Mouse (Mus musculus) hindbrain, embryonic 13.5 days (tissue): Measurements from ENCODE around the gene Tysnd1. TPM values are rescaled to one million over a fixed set of nuclear protein-coding genes. Genes with fewer than 3 reads are reported as not detected.

Source experiments
- ATAC-seq: fragments of 200-750 bp; cut with Nextera tagmentation; 2 replicates; pipeline ENCODE4 v1.8.0; 2017; ENCODE audit warnings: moderate TSS enrichment; ENCODE audit not compliant: low FRiP score
- H3K27ac ChIP-seq: fragments of 300-500 bp; sonication (generic); 2 replicates; pipeline ENCODE4 v1.5.1; 2015; ENCODE audit warnings: inconsistent platforms, mild to moderate bottlenecking, moderate library complexity
- H3K27me3 ChIP-seq: fragments of 300-500 bp; sonication (generic); 2 replicates; pipeline ENCODE4 v1.6.1; 2015; ENCODE audit warnings: mild to moderate bottlenecking, inconsistent platforms
- H3K36me3 ChIP-seq: fragments of 300-500 bp; sonication (generic); 2 replicates; pipeline ENCODE4 v1.6.1; 2015; ENCODE audit warnings: mild to moderate bottlenecking, inconsistent platforms
- H3K4me1 ChIP-seq: fragments of 300-500 bp; sonication (generic); replicated peaks from 2 replicates; pipeline ENCODE4 v1.6.1; 2015; ENCODE audit warnings: inconsistent platforms
- H3K4me2 ChIP-seq: fragments of 300-500 bp; sonication (generic); 2 replicates; pipeline ENCODE4 v1.6.1; 2015; ENCODE audit warnings: inconsistent platforms, mild to moderate bottlenecking, moderate library complexity
- H3K4me3 ChIP-seq: fragments of 300-500 bp; sonication (generic); 2 replicates; pipeline ENCODE4 v1.5.1; 2015; ENCODE audit warnings: mild to moderate bottlenecking, inconsistent platforms
- H3K9ac ChIP-seq: fragments of 300-500 bp; sonication (generic); 2 replicates; pipeline ENCODE4 v1.6.1; 2015; ENCODE audit warnings: mild to moderate bottlenecking, inconsistent platforms
- H3K9me3 ChIP-seq: fragments of 300-500 bp; sonication (generic); 2 replicates; pipeline ENCODE4 v1.6.1; 2016; ENCODE audit warnings: inconsistent platforms
- WGBS: fragments of 180-500 bp; shearing (Covaris S2); methylation state at CpG from one replicate; pipeline ENCODE4 v1.1.7; 2015; 5-methylcytosine and 5-hydroxymethylcytosine counted together
- polyA plus RNA-seq: library from polyadenylated mRNA; unstranded; fragments of >200 nt; fragmentation: Nextera tagmentation; extraction: Ambion mirVana; gene quantifications from 2 replicates; pipeline ENCODE4 v1.2.1, GENCODE M21; 2015

Tysnd1 gene
- polyA plus RNA-seq, 1 experiment from 2014 or later: 24.7 TPM

DNA sequence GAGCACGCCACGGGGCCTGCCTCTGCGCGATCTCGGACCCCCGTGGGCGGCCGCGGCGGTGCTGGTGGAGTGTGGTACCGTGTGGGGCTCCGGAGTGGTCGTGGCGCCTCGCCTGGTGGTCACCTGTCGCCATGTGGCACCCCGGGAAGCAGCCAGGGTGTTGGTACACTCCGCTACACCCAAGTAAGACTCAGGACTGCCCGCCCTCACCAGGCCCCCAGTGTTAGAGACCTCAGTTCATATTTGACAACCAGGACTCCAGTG is 1.2 kb downstream of the Tysnd1 start:
- ATAC-seq: no peak
- H3K4me1 ChIP-seq: peaks cover 32% of the 10 kb centered on the region
- peaks cover 33% of the 10 kb centered on the region for H3K36me3 ChIP-seq
- H3K9ac ChIP-seq: peak overlapping the region; percentile 86
- peak overlapping the region; percentile 87 for H3K4me3 ChIP-seq
- no peak overlapping the region for H3K27ac ChIP-seq
- peak overlapping the region; percentile 99 for H3K4me2 ChIP-seq
- WGBS: 8% methylated on average over 19 of the region's 19 CpGs
- no peaks in the 10 kb centered on the region for H3K27me3 ChIP-seq
- no peaks in the 10 kb centered on the region for H3K9me3 ChIP-seq

DNA sequence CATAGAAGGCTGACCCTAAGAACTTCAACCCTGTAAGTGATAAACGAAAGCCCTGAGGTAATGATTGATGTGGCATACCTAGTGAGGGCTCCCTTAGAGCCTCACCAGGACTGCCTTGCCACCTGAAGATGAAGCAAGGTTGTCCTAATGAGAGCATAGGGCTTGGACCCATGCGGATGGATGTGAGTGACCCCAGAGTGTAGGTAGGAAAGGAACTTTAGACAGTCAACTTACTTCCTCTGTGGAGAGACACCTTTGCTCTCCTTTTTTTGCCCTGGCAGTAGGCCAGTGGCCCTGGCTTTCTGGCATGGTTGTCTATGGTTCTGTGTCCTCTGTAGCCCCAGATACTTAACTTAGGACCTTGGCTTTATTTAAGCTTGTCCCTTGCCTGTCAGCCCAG is 1.7 kb downstream of the Tysnd1 start:
- WGBS: 93% methylated on average over 2 of the region's 2 CpGs
- no peak for ATAC-seq
- H3K27me3 ChIP-seq: no peaks in the 10 kb centered on the region

DNA sequence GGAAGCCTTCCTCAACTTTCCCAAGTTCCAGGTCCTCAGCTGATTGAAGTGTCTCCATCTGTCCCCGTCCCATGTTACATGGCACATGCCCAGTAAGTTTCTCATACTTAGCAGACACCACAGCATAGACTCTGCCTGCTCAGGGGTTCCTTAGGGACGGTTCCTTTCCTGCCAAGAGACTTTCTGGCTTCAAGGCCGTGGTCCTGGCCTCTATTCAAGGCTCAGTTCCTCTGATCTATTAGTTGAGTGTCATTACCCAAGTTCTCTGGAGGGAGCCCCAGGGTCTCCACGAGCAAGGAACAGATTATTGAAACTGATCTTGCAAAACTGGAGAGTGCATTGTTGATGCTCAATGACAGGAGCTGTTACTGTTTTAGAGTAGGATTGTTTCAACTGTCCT is 9.3 kb downstream of the Tysnd1 start:
- no peak for ATAC-seq
- Histone ChIP-seq H3K4me3 (no peak overlapping the region), H3K9me3 (no peaks in the 10 kb centered on the region), H3K4me2 (no peak overlapping the region), H3K4me1 (no peaks in the 10 kb centered on the region), H3K27ac (no peak overlapping the region), H3K9ac (no peak overlapping the region), H3K27me3 (no peaks in the 10 kb centered on the region), H3K36me3 (peaks cover 41% of the 10 kb centered on the region)
- 87% methylated on average over 4 of the region's 4 CpGs for WGBS

More for the DNA sequence above, 1.7 kb downstream of the Tysnd1 start:
- H3K9ac ChIP-seq: peak overlapping the region; percentile 86
- H3K27ac ChIP-seq: no peak overlapping the region
- peaks cover 34% of the 10 kb centered on the region for H3K36me3 ChIP-seq
- H3K9me3 ChIP-seq: no peaks in the 10 kb centered on the region
- peak overlapping the region; percentile 87 for H3K4me3 ChIP-seq
- peaks cover 32% of the 10 kb centered on the region for H3K4me1 ChIP-seq
- H3K4me2 ChIP-seq: peak overlapping the region; percentile 99

DNA sequence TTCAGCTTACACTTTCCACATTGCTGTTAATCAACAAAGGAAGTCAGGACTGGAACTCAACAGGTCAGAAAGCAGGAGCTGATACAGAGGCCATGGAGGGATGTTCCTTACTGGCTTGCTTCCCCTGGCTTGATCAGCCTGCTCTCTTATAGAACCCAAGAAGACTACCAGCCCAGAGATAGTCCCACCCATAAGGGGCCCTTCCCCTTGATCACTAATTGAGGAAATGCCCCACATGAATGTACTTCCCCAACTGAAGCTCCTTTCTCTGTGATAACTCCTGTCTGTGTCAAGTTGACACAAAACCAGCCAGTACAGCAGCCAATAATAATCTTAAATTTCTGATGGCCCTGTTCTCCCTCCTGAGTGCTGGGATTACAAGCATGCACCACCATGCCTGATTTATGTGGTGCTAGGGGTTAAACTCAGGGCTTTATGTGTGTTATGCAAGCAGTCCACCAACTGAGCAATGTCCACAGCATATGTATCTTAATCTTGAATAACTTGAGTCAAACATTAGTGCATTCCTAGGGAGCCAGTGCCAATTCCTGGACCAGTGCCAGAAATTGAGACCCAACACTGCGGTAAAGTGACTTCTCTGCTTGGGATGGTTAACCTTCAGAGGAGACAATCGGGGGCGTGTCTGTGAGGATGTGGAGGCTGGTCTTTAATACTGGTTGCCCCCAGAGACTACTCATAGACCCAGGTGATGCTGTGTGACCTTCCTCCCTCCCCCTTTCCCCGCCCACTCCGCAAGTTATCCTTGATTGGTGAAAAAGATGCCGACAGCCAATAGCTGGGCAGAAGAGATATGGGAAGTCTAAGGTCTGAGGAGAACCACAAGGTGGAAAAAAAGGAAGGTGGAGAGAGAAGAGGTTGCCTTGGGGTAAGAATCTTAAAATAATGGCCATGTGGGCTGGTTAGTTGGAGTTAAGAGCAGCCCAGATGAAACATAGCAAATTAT is 11.4 kb downstream of the Tysnd1 start:
- Histone ChIP-seq H3K4me1 (no peaks in the 10 kb centered on the region), H3K36me3 (peaks cover 34% of the 10 kb centered on the region), H3K4me3 (no peak overlapping the region), H3K9me3 (no peaks in the 10 kb centered on the region), H3K27me3 (peaks cover 5% of the 10 kb centered on the region; the same call in 1 of the 2 replicates), H3K9ac (no peak overlapping the region), H3K4me2 (no peak overlapping the region), H3K27ac (no peak overlapping the region)
- WGBS: 80% methylated on average over 6 of the region's 6 CpGs
- ATAC-seq: no peak

DNA sequence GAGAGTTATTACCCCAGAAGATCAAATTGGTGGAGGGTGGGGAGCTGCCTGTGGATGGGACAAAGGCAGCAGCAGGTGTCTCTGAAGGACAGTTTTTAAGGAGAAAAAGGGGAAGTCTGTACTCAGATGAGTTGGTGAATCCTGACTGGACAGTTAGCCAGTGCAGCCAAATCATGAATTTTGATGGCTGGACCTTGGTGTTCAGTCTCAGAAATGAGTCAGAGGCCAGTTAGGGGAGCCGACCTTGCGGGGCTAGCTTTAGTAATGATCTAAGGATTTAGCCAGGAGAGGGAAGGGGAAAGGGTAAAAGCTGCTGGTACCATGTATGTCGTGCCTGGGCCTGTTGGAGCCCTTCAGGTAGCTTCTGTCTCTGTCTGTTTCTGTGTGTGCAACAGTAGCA is 18.3 kb downstream of the Tysnd1 start:
- peaks cover 41% of the 10 kb centered on the region for H3K27me3 ChIP-seq
- peaks cover 10% of the 10 kb centered on the region for H3K4me1 ChIP-seq
- no peaks in the 10 kb centered on the region for H3K36me3 ChIP-seq
- no peak overlapping the region for H3K9ac ChIP-seq
- WGBS: 82% methylated on average over 3 of the region's 3 CpGs
- ATAC-seq: no peak
- H3K4me3 ChIP-seq: no peak overlapping the region
- H3K4me2 ChIP-seq: no peak overlapping the region
- H3K27ac ChIP-seq: no peak overlapping the region
- H3K9me3 ChIP-seq: no peaks in the 10 kb centered on the region

DNA sequence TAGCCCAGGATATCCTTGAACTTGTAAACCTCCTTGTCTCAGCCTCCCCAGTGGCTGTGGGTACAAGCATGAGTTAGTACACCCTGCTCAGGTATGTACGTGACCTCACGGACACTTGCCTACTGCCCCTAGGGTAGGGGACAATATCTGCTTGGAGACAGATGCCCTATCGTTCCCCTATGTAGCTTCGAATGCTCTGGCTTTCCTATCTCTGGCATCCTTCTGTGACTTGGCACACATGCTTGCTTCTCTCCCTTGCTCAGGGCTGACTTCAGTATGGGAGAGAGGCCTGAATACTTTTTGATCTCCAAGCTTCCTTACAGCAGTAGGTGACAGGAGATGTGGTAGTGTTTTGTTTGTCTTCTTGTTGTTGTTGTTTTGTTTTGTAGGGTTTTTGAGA is 18.8 kb downstream of the Tysnd1 start:
- no peak overlapping the region for H3K9ac ChIP-seq
- 91% methylated on average over 4 of the region's 4 CpGs for WGBS
- no peak for ATAC-seq

DNA sequence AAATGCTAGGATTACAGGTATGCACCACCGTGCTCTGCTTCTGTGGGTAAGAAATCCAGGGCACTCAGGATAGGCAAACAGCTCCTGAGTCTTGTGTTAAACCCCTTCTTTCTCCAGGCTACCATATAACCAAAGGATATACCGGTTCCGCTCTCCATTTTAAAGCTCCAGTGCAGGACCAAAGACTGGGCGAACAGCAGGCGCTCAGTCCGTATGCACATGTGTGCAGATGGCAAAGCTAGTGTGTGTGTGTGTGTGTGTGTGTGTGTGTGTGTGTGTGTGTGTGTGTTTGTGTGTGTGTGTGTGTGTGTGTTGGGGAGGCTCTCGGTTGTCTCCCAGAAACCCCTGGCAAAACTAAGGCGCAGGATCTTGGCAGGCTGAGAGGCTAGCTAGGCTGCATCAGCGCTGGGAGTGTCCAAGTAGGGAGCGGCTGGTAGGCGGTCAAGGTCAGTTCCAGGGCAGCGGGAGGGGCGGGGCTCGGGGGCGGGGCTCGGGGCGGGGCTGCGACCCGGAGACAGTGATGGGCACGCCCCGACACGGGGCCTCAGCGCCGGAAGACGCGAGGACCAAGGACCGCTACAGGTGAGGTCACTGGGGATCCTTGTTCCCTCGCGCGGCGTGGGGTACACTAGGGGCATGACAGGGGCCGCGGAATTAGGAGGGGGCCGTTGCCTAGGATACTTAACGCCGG is 19.6 kb downstream of the Tysnd1 start, which contains the start of gene Aifm2:
Aifm2 (plus strand) TSS at position 493 of the 691 bp plus-strand sequence.
- H3K4me1 ChIP-seq: peaks cover 10% of the 10 kb centered on the region
- no peaks in the 10 kb centered on the region for H3K9me3 ChIP-seq
- peak within 1 kb of the TSS; percentile 52 for H3K4me3 ChIP-seq
- peaks cover 41% of the 10 kb centered on the region for H3K27me3 ChIP-seq
- H3K9ac ChIP-seq: peak within 1 kb of the TSS; percentile 67
- H3K36me3 ChIP-seq: no peaks in the 10 kb centered on the region
- H3K27ac ChIP-seq: no peak within 1 kb of the TSS
- ATAC-seq: peak; percentile 78
- peak within 1 kb of the TSS; percentile 83 for H3K4me2 ChIP-seq
- 17% methylated on average over 27 of the region's 36 CpGs for WGBS

More for the DNA sequence above, 18.8 kb downstream of the Tysnd1 start:
- Histone ChIP-seq H3K4me1 (peaks cover 10% of the 10 kb centered on the region), H3K4me2 (no peak overlapping the region), H3K36me3 (no peaks in the 10 kb centered on the region), H3K4me3 (no peak overlapping the region), H3K27ac (no peak overlapping the region), H3K9me3 (no peaks in the 10 kb centered on the region), H3K27me3 (peaks cover 41% of the 10 kb centered on the region)

DNA sequence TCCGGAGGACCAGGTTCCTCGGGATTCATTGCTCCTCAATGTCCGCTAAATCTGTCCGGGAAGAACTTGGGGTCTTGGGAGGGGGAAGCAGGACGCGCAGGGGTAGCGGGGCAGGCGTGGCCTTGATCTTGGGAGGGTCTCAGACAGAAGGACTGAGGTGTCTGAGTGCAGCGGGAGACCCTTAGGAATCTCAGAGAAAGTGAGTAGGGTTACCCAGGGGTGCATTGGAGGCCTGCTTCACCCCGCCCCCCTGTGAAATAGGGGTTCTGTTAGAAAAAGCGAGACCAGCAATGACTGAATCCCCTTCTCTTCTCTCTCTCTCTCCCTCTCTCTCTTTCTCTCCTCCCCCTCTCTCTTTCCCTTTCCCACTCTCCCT is 20.1 kb downstream of the Tysnd1 start:
- WGBS: 3% methylated on average over 11 of the region's 11 CpGs
- Histone ChIP-seq H3K9ac (peak overlapping the region; percentile 67), H3K27ac (no peak overlapping the region), H3K4me2 (peak overlapping the region; percentile 83), H3K4me1 (peaks cover 10% of the 10 kb centered on the region), H3K4me3 (peak overlapping the region; percentile 52), H3K27me3 (peaks cover 41% of the 10 kb centered on the region), H3K36me3 (no peaks in the 10 kb centered on the region), H3K9me3 (no peaks in the 10 kb centered on the region)
- ATAC-seq: peak; percentile 57

DNA sequence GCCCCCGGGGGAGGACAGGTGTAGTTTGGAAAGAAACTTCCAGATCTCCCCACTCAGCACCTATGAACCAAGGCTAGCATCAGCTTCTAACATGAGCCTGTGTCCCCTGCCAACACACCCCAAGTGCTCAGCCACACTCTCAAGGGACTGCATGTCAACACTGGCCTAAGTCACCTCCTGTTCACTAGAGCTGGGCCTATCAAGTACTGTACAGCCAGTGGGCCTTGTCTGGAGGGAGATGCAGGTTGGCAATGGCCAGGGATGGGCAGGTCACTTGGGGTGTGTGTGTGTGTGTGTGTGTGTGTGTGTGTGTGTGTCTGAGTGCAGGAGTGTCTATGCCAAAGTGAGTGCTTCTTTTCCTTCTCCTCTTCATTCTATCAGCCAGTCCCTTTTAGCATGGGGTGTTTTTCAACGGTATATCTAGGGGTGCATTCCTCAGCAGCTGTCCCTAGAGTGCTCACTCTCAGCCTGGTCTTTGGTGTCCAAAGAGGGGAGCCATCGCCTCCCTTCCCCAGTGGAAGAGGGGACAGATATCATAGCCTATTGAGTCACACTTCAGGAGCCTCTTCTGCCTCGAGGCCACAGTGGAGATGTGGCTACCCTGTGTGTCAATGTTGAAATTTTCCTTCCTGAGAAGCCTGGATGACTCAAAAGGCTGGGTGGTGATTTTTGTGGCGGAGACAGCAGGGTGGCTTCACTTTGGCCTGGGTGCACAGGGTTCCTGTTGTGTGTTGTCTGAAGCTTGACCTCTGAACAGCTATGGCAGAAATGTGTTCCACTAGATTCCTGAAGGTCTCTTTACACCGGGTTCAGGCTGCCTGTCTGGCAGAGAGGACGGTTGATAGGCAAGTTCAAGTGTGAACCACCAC is 20.9 kb downstream of the Tysnd1 start:
- peaks cover 36% of the 10 kb centered on the region for H3K27me3 ChIP-seq
- H3K4me3 ChIP-seq: peak overlapping the region; percentile 52; the same call in 1 of the 2 replicates
- no peak overlapping the region for H3K9ac ChIP-seq
- H3K36me3 ChIP-seq: no peaks in the 10 kb centered on the region
- no peak for ATAC-seq
- H3K4me2 ChIP-seq: peak overlapping the region; percentile 83
- H3K4me1 ChIP-seq: peaks cover 10% of the 10 kb centered on the region
- no peak overlapping the region for H3K27ac ChIP-seq
- WGBS: 83% methylated on average over 7 of the region's 7 CpGs
- no peaks in the 10 kb centered on the region for H3K9me3 ChIP-seq

DNA sequence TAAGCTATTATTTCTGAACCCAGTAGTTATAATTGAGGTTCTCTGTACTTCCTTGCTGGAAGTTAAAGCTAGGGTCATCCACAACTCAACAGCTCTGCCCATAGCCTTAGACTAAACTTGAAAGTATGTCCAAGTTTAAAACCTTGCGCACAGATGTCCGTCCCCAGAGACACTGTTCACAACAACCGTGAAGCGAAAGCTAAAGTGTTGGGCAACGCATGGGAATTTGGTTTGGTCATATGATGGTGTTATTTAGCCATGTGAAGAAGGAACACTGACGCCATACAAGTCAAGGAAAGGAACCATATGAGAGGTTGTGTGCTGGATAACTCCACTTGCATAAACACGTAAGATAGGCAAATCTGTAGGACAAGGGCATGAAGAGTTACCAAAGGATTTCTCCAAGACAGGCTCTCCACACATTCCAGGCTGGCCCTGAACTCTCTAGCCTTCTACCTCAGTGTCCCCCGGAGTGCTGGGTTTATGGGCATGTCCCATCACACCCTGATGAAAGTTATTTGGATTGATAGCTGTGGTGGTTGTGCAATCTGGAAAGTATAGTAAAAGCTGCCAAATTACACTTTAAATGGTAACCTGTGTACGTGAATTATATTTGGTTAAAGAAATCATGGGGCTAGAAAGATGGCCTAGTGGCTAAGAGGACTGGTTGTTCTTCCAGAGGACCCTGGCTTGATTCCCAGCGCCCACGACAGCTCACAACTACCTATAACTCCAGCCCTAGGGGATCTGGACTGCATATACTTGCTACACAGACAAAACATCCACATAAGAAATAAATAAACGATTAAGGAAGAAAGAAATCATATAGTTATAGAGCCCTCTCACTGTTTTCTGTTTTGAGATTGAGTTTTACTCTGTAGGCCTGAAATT is 22.3 kb downstream of the Tysnd1 start:
- H3K27me3 ChIP-seq: peaks cover 30% of the 10 kb centered on the region
- H3K27ac ChIP-seq: no peak overlapping the region
- ATAC-seq: no peak
- H3K4me2 ChIP-seq: no peak overlapping the region
- 88% methylated on average over 12 of the region's 12 CpGs for WGBS
- no peaks in the 10 kb centered on the region for H3K9me3 ChIP-seq
- H3K4me3 ChIP-seq: no peak overlapping the region
- no peaks in the 10 kb centered on the region for H3K36me3 ChIP-seq
- H3K4me1 ChIP-seq: peaks cover 10% of the 10 kb centered on the region
- H3K9ac ChIP-seq: no peak overlapping the region

DNA sequence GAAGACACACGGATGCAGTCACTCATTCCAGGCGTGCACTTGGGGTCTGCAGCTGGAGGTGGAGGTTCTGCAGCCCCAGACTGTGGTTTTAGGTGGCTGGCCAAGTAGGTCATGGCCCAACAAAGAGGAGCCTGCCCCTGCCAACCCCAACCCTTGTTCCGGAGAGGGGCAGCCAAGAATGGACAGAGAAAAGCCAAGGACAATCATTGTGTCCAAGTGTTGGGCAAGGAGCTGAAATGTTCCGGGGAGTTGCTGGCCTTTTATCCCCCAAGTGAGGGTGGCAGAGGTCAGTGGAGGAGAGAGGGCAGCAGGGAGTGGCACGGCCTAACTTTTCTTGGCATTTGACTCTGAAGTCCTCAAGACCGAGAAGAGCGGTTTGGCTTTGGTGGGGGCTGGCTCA is 25.0 kb downstream of the Tysnd1 start:
- Histone ChIP-seq H3K27me3 (peaks cover 16% of the 10 kb centered on the region), H3K27ac (no peak overlapping the region), H3K4me1 (peaks cover 7% of the 10 kb centered on the region), H3K4me3 (no peak overlapping the region), H3K36me3 (no peaks in the 10 kb centered on the region), H3K9ac (no peak overlapping the region), H3K9me3 (no peaks in the 10 kb centered on the region), H3K4me2 (no peak overlapping the region)
- 86% methylated on average over 7 of the region's 7 CpGs for WGBS
- ATAC-seq: no peak
